Mouse (Mus musculus): ENCODE measurements around the gene Gnrhr.

Gene Gnrhr

DNA sequence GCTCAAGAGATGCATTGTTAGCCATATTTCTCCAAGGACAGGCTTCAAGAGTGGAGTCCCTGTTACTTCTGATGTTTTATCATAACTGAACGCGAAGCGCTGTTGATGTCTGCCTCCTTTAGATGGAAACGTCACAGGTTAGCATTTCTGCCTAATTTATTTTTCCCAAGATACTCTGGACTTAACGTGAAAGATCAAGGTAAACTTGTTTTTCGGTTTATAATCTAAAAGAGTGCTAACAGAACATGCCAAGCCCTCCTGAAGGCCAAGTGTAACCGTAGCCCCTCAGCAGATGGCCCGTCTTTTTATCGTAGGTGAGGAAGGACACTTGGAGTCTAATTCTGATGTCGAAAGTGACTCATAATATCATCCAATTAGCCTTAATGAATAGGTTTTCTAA lies at the start of gene Gnrhr:
Gnrhr (minus strand) TSS at position 101 of the 400 bp plus-strand sequence.
- in situ Hi-C loops (cut with MseI, MboI): loop anchor here in 1 of 2 experiments (10.0 kb wide), 1 partner anchor 217 kb away; no protein-coding TSS in a partner anchor

DNA sequence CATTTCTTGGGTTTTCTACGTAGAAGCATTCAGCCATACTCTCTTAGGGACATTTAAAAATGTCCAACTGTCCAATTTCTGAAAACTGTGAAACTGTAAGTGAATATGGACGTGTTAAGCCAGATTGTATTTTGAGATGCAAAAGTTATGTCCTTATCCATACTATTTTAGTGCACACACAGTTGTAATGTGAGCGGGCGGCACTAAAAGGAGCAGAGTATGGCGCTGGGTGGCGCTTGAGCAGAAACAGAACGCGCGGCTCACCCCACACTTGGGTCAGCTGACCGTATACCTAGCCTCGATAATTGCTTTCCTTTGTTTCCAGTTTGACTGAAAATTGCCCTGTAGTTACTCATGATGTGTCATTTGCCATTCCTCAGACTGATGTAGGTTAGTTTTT lies 48.9 kb upstream of the Gnrhr start:
- in situ Hi-C loops (cut with MseI, MboI): no loop called here

DNA sequence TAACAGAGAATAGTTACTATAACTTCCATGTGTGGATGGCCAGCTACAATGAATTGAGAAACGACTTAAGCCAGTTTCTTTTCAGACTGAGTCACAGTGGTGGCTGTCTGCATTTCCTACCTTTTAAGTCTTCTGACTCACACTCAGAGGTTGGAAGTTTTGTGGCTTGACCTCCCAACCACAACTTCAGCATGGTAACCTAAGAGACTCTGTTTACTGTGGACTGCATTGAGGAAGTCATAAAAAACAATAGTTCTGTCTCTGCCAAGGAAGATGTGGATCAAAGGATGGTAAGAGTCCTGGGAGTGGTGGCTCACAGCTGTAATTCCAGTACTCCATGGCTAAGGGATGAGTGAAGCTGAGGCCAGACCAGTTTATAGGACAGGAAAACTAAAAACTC lies 47.2 kb upstream of the Gnrhr start:
- in situ Hi-C loops (cut with MseI, MboI): no loop called here

DNA sequence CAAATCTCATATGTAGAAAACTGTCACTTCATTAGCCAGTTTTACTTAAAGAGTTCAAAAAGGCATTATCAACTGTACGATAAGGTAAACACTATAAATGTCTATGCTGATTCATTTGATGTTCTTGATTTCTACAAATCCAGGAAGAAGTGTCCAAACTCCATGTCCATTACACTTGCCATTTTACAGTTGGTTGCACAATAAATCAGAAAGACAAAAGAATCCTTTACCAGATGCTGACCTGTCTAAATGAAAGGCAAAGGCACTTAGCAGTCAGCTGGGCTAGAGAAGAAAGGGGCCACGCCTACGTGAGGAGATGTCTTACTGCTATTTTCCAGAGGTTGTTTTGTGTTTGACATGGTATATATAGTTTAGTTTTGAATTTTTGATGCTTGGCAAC lies 46.6 kb upstream of the Gnrhr start:
- in situ Hi-C loops (cut with MseI, MboI): no loop called here

DNA sequence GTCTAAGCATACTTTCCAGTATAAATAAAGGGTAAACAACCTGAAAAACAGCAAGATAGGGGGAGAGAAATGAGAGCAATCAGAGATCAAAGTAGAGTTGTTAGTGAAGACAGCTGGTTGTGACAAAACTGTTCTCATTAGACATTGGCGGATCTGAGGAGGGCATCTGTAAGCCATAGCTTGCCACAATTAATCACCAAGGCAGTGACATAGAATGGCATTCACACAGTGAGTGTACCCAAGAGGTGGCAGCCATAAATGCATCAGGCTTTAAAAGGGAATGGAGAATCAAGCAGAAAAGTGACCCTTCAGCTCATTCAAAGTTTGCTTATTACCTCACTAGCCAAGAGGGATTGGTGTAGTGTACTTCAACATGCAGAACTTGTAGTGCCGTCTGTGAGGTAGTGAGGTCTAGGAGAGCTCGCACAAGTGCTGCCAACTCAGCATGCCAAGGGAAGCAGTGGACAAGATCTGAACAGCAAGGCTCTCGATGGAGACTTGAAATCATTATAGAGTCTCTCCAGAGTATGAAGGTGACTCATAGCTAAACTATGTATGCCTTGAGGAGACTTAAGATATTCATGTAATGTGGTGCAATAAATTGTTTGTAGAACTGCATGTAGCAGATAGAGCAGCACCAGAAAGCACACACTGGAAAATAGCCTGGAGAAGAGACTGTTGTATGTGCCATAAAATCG lies 29.6 kb upstream of the Gnrhr start:
- in situ Hi-C loops (cut with MseI, MboI): no loop called here

DNA sequence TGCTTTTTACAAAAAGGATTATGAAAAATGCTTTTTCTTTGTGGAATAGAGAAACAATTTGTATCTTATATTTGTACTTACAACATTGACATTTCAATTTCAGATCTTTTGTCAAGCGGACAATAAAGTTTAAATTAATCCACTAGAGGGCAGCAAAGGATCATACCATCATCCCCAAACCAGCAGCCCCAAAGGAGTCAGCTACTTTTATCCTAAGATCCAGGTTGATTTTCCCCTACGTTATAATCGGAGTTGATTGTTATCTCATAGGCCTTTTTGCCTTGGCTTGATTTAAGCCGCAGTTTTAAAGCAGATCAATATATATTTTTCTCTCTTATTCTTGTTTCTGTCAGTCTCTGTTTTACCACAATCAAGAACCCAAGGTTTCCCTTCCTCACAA lies 6.3 kb downstream of the Gnrhr start:
- in situ Hi-C loops (cut with MseI, MboI): loop anchor here (5.0 to 10.0 kb wide), 2 partner anchors 221 to 223 kb away; no protein-coding TSS in a partner anchor

DNA sequence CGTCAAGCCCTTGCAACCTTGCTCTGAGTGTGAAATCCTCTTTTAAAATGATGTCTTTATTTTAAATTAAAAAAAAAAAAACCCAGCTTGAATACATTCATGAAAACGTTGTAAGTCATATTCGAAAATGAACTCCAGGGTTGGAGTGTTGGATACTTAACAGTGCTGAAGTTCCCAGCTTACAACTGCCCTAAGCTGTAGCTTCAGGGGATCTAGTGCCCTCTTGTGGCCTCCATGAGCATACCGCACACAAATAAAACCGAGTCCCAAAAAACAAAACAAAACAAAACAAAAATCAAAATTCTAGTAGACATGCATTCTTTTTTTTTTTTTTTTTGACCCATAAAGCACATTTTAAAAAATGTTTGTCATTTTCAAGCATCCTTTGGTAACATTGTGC lies 6.9 kb downstream of the Gnrhr start:
- in situ Hi-C loops (cut with MseI, MboI): loop anchor here (5.0 to 10.0 kb wide), 2 partner anchors 222 to 224 kb away; no protein-coding TSS in a partner anchor

DNA sequence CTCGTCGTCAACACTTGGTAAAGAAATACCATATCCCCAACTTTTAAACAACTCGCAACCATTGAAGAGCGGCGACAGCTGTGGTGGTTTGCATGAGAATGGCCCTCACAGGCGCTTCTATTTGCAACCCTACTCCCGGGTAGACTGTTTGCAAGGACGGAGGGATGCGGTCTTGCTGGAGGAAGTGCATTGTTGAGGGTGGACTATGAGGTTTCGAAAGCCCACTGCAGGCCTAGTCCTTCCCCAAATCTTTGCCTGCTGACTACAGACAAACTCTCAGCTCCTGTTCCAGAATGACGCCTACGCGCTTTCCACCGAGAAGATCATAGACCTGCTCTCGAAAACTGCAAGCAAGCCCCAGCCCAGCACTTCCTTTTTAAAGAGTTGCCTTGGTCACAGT lies 7.4 kb downstream of the Gnrhr start:
- in situ Hi-C loops (cut with MseI, MboI): loop anchor here (5.0 to 10.0 kb wide), 2 partner anchors 222 to 225 kb away; no protein-coding TSS in a partner anchor

DNA sequence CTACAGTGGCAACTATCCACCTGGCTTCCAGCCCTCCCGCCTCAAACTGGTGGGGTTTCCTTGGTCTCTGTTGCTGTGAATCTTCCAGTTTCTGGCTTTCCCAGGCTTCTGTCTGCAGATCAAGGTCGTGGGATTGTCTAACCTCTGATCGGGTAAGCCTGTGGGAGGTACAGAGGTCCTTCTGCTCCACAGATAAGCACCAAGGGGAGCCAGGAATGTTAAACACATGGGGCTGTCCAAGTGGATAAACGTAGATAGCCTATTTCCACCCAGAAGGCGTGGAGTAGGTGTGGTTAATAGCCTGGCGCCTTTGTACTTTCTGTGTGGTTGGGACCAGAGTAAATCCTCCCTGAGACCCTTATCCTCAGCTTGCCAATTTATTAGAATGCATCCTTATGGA lies 10.3 kb downstream of the Gnrhr start:
- in situ Hi-C loops (cut with MseI, MboI): no loop called here

DNA sequence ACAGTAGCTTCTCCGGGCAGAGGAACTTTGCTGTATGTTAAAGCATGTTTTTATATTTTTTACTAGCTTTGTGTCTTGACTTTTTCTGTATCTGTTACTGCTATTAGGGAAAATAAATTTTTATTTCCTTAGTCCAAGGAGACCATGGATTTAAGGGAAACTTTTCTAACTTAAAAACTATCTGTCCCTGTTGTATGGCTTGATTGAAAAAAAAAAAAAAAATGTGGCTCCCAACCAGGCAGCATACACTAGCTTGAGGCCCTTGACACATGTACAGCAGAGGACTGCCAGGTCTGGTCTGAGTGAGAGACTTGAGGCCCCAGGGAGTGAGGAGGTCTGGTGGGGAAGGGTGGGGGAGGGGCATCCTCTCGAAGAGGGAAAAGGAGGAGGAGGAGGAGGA lies 23.9 kb downstream of the Gnrhr start:
- in situ Hi-C loops (cut with MseI, MboI): no loop called here

DNA sequence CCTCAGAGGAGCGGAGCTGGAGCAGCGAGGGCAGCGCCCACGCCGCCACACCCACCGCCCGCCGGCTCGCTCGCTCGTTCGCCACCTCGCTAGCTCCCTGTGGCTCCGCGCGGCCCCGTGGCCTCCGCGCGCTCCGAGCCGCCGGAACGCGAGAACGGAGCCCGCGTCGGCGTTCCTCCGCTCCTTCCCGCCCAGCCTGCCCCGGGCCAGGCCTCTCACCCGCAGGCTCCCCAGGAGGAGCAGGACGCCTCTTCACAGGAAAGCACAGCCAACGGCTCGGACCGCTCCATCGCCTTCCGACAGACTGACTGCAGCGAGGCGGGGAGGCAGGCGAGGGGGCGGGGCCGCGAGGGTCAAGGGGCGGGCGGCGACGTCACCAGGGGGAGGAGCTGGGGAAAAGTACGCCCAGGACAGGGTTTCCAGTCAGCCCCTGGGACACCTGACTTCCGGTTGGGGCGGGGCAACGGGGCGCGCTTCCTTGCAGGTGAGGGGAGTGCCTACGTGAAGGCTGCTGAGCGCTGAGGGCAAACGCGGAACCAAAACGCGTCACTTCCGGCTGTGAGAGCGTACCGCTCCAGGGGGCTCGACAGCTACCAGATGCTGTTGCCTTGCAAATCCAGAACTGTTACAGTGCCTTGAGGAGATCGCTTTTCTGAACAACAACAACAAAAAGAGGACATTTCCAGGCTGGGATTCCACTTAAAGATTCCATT lies 25.1 kb downstream of the Gnrhr start, which contains the start of gene Uba6:
Uba6 (minus strand) TSS at position 355 of the 713 bp plus-strand sequence.
- in situ Hi-C loops (cut with MseI, MboI): no loop called here

DNA sequence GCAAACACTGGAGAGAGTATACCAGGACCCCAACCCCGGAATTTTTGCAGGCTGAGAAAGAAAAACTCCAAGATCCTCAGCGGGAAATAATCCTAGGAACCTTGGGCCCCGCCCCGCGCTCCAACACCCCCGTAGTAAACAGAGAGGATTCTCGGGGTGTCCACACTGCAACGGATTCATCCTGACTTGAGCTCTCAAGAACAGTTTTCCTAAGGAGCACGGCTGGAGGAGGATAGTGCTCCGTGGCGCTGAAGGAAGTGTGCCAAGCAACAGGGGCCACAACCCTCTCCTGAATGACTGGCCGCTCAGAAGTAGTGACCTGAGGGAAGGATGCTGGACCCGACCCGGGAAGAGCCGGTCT lies 25.6 kb downstream of the Gnrhr start:
- in situ Hi-C loops (cut with MseI, MboI): no loop called here
